In genomic region chr11:97955146-97955902, GRCm38 (mm10) we compare ENCODE assay signal across 16 mouse cellular contexts. TPM values are rescaled to one million over a fixed set of nuclear protein-coding genes. Genes with fewer than 3 reads are reported as not detected.
A peak's percentile ranks its signal among the peaks of the same experiment; 100 is the strongest.
DNase-seq lines count a peak whose midpoint lies in the region.
"Had no signal": no experiment of that assay in that cellular context is flagged by ENCODE, and none has a peak within 500 bp of the region (broad histone marks: within the 10 kb centered on the region; RNA-seq: fewer than 3 reads in every experiment).

No protein-coding gene starts in this region.

- DNase-seq in spleen, postnatal 36 days (ENCODE audit: low spot score in 2 of 2), result peak; percentile 45 to 47
- no peak for DNase-seq in spleen, adult 18-20 months
- peak; percentile 75 for DNase-seq in T-cell, adult 2 months (ENCODE audit: low spot score)
- peak; percentile 49 to 68 for DNase-seq in thymus, adult 18-20 months
- DNase-seq in thymus, postnatal 4 days, result peak; percentile 67
- DNase-seq in adrenal gland, postnatal 4 days (ENCODE audit: low spot score in 2 of 2), result no peak
- DNase-seq in cerebellum, adult 18-20 months, result no peak
- no peak for DNase-seq in embryo, embryonic 10.5 days (ENCODE audit: low spot score)
- DNase-seq: adrenal gland, adult 2 months; cerebellum, postnatal 14 days; gastrocnemius, postnatal 10 days; kidney, adult 8-10 months; kidney, postnatal 14 days; layer of hippocampus, adult 9-11 months; lung, postnatal 14 days; right cerebral cortex, adult 18-20 months had no signal

RNA-seq across cellular contexts. Expression of gene Plxdc1, which starts 30.9 kb away (rescaled TPM):
- total RNA-seq in adrenal gland, postnatal 4 days (2021), result 10 to 100 TPM; 12.5 to 13.3 TPM

RNA-seq across cellular contexts. Expression of gene Arl5c, which starts 40.7 kb away (rescaled TPM):
- 1 to 10 TPM; 1.6 to 1.9 TPM for total RNA-seq in adrenal gland, postnatal 4 days (2021)

Comparison
In these comparisons a context has a peak if more than half of its experiments do, and no peak if none do; other contexts are left out.
1. DNase-seq: peak in spleen, postnatal 36 days (2 of 2), T-cell, adult 2 months (single experiment), thymus, adult 18-20 months (2 of 2) and thymus, postnatal 4 days (single experiment); none in spleen, adult 18-20 months (0 of 2), adrenal gland, postnatal 4 days (0 of 2), cerebellum, adult 18-20 months (0 of 2) and embryo, embryonic 10.5 days (single experiment).